Mouse (Mus musculus) ES-E14 (cell line): ENCODE measurements around the gene Tesmin. TPM values are rescaled to one million over a fixed set of nuclear protein-coding genes. Genes with fewer than 3 reads are reported as not detected.

Experiments used
- DNase-seq: peaks from one replicate; pipeline ENCODE4 v3.0.0-alpha.2; 2013; ENCODE audit warnings: low read depth, low spot score
- H3K27ac ChIP-seq: 2 replicates; pipeline ENCODE4 v1.5.1; 2012; ENCODE audit warnings: low read depth, mild to moderate bottlenecking, low read length, moderate library complexity, mixed read lengths; ENCODE audit not compliant: poor library complexity, insufficient read depth, severe bottlenecking
- H3K36me3 ChIP-seq: 2 replicates; pipeline ENCODE4 v1.6.1; 2012; ENCODE audit warnings: mild to moderate bottlenecking, low read length, moderate library complexity, mixed read lengths; ENCODE audit not compliant: control insufficient read depth, poor library complexity, insufficient read depth, severe bottlenecking
- H3K4me1 ChIP-seq, 2 experiments: fragments of 150-350 bp in 1 of 2; sonication (generic) in 1 of 2; 2 replicates each; pipeline ENCODE4 v1.6.1; 2012; ENCODE audit warnings: low read length in 2 of 2, mild to moderate bottlenecking in 1 of 2, mixed read lengths in 1 of 2; ENCODE audit not compliant: control insufficient read depth in 2 of 2, insufficient read depth in 2 of 2, poor library complexity in 1 of 2
- H3K4me3 ChIP-seq, 2 experiments: fragments of 150-350 bp in 1 of 2; sonication (generic) in 1 of 2; 2 replicates each; pipeline ENCODE4 v1.5.1; 2012; ENCODE audit warnings: low read length in 2 of 2, low read depth in 1 of 2, mild to moderate bottlenecking in 1 of 2, mixed read lengths in 1 of 2; ENCODE audit not compliant: insufficient read depth in 1 of 2, poor library complexity in 1 of 2, severe bottlenecking in 1 of 2
- H3K9ac ChIP-seq: 2 replicates; pipeline ENCODE4 v1.6.1; 2012; ENCODE audit warnings: low read depth, mild to moderate bottlenecking, low read length, mixed read lengths; ENCODE audit not compliant: poor library complexity, insufficient read depth, severe bottlenecking
- H3K9me3 ChIP-seq: fragments of 150-350 bp; sonication (generic); 2 replicates; pipeline ENCODE4 v1.6.1; 2012; ENCODE audit warnings: low read depth, mild to moderate bottlenecking, low read length; ENCODE audit not compliant: control insufficient read depth, insufficient read depth
- CHD2 ChIP-seq: IDR thresholded peaks from 2 replicates; pipeline ENCODE4 v1.6.1; 2014; ENCODE audit warnings: mild to moderate bottlenecking, low read depth, low read length, inconsistent platforms
- HCFC1 ChIP-seq: IDR thresholded peaks from 2 replicates; pipeline ENCODE4 v1.6.1; 2012; ENCODE audit warnings: low read length, inconsistent platforms, borderline replicate concordance; ENCODE audit not compliant: insufficient read depth
- MAFK ChIP-seq: IDR thresholded peaks from 2 replicates; pipeline ENCODE4 v1.6.1; 2014; ENCODE audit warnings: mild to moderate bottlenecking, low read depth, low read length, inconsistent platforms; ENCODE audit not compliant: insufficient read depth
- ZC3H11A ChIP-seq: IDR thresholded peaks from 2 replicates; pipeline ENCODE4 v1.6.1; 2012; ENCODE audit warnings: low read depth, mild to moderate bottlenecking, inconsistent platforms, low read length, borderline replicate concordance
- ZNF384 ChIP-seq: IDR thresholded peaks from 2 replicates; pipeline ENCODE4 v1.6.1; 2012; ENCODE audit warnings: low read depth, low read length, inconsistent platforms
- in situ Hi-C, 2 experiments: fragments of 600-800 bp; cut with MboI; formaldehyde crosslinking; loops; one replicate each; pipeline ENCODE4 v1.15.1; 2025; ENCODE audit warnings: low sequenced_read_pairs in 2 of 2, inconsistent platforms in 1 of 2; ENCODE audit not compliant: unreplicated experiment in 2 of 2
- total RNA-seq: library from RNA; depleted of rRNA; stranded (reverse); fragments of 300-350 nt; gene quantifications from 2 replicates; pipeline ENCODE4 v1.2.3, GENCODE M21; 2012

Gene Tesmin
- total RNA-seq, 1 experiment = 1.6 TPM

DNA sequence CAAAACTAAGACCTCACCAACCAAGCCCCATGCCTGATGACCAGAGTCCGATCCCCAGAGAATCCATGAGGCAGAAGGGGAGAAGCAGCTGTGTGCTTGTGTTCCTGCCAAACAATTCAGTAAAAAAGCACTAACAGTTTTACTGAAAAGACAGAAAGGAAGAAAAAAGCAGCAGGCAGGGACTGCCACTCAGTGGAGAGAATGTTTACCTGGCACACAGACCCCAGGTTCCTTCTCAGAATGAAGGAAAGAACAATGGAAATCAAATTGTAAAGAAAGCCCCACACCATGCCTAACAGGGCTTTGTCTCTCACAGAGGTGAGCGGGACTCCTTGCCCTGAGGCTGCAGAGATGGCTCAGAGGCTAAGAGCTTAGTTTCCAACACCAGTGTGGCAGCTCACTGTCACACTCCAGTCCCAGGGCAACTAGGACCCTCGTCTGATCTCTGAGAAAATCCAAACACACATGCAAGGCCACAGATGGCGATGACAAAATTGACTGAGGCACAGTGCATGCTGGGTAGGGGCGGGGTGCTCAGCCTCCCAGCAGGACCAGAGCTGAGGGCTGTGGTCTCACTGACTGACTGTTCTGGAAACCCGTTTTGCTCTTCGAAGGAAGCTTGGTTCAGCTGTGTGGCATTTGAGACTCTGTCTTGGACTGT is 40.6 kb downstream of the Tesmin start:
- H3K9ac ChIP-seq = no peak overlapping the region
- no peak overlapping the region for H3K4me3 ChIP-seq
- H3K27ac ChIP-seq = no peak overlapping the region
- H3K36me3 ChIP-seq = no peaks in the 10 kb centered on the region
- peaks cover under 1 to 11% of the 10 kb centered on the region in 2 experiments; a peak in 2 of 4 replicates for H3K4me1 ChIP-seq
- in situ Hi-C loops = no loop called here
- H3K9me3 ChIP-seq = no peaks in the 10 kb centered on the region
- TF ChIP-seq CHD2 = no peak
- no peak for TF ChIP-seq ZNF384
- no peak for TF ChIP-seq ZC3H11A
- no peak for TF ChIP-seq MAFK
- TF ChIP-seq HCFC1 = no peak
- no peak for DNase-seq

DNA sequence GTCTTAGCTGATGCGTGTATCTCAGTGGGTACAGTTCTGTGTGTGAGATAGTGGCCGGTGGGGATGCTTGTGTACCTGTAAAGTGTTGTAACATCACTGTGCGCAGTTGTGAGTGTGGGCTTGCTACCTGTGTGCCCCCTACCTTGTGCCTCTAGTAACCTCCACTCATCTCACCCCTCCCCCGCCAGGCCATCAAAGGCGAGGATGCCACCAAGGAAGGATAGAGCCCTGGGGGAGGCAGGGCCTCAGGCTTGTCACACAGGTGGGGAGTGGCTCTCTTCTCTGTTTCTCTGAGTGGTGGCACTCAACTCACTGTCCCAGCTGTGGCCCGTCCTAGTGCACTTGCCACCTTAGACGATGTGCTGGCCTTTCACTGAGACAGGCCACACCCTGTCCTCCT is 42.4 kb downstream of the Tesmin start:
- H3K4me3 ChIP-seq = no peak overlapping the region
- DNase-seq = no peak
- H3K27ac ChIP-seq = no peak overlapping the region
- no peak for TF ChIP-seq ZNF384
- no peak for TF ChIP-seq ZC3H11A
- no peak for TF ChIP-seq MAFK
- TF ChIP-seq CHD2 = no peak
- TF ChIP-seq HCFC1 = no peak
- in situ Hi-C loops = no loop called here
- no peaks in the 10 kb centered on the region for H3K9me3 ChIP-seq
- H3K36me3 ChIP-seq = no peaks in the 10 kb centered on the region
- H3K9ac ChIP-seq = no peak overlapping the region
- peaks cover 4 to 20% of the 10 kb centered on the region in 2 experiments; a peak in 3 of 4 replicates for H3K4me1 ChIP-seq

DNA sequence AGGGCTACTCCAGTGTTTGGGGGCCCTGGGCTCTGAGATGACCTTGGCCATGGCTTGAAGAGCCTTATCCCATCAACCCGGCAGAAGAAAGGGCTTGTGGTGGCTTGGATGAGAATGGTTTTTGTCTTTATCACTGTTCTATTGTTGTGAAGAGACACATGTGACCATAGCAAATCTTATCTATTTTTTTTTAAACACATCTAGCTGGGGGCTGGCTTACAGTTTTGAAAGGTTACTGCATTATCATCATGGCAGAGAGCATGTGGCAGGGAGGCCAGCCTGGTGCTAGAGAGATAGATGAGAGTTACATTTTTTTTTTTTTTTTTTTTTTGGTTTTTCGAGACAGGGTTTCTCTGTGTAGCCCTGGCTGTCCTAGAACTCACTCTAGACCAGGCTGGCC is 43.3 kb downstream of the Tesmin start:
- TF ChIP-seq CHD2 (no peak), HCFC1 (no peak), ZC3H11A (no peak), MAFK (no peak), ZNF384 (no peak)

DNA sequence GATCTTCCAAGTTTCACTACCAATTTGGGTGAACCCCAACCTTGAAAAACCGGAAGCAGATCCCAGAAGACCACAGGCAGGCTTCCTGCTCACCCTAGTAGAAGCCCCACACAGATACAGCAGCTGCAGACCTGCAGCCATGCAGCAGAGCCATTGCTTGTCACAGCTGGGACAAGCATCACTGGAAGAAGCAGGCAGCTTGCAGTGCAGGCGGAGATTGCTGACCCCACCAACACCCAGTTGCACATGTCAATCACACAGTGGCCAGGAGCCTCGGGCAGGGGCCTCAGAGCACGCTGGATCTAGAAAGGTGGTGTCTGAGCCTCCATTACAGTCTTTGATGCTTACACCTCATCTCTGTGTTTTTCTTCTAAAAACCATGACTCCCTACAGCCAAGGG is 45.5 kb downstream of the Tesmin start:
- Histone ChIP-seq H3K27ac (no peak overlapping the region), H3K4me3 (no peak overlapping the region), H3K4me1 (peaks cover 4 to 27% of the 10 kb centered on the region in 2 experiments; a peak in 3 of 4 replicates), H3K9ac (no peak overlapping the region), H3K9me3 (no peaks in the 10 kb centered on the region), H3K36me3 (no peaks in the 10 kb centered on the region)
- TF ChIP-seq CHD2 (no peak), MAFK (no peak), ZNF384 (no peak), HCFC1 (no peak), ZC3H11A (no peak)
- in situ Hi-C loops = no loop called here
- no peak for DNase-seq

More for the DNA sequence above, 43.3 kb downstream of the Tesmin start:
- in situ Hi-C loops = no loop called here
- H3K27ac ChIP-seq = no peak overlapping the region
- no peak overlapping the region for H3K4me3 ChIP-seq
- DNase-seq = no peak
- no peaks in the 10 kb centered on the region for H3K9me3 ChIP-seq
- H3K4me1 ChIP-seq = peaks cover 4 to 26% of the 10 kb centered on the region in 2 experiments; a peak in 3 of 4 replicates
- no peaks in the 10 kb centered on the region for H3K36me3 ChIP-seq
- no peak overlapping the region for H3K9ac ChIP-seq
